Mouse (Mus musculus) frontal cortex, postnatal 14 days (tissue): Measurements from ENCODE around the gene Slx4.
"Not testable (repeated sequence)": the region's sequence is repeated elsewhere in the genome, so short reads cannot be mapped to it uniquely, and the experiment has no call there.

ENCODE experiments used
- DNase-seq, 2 experiments: peaks; one replicate each; pipeline ENCODE4 v3.0.0; 2022; ENCODE audit warnings: low spot score in 2 of 2

Slx4 gene

GRCm38 (mm10) chr16:4012882-4013570 is 9.5 kb upstream of the Slx4 start:
- no peak for DNase-seq

GRCm38 (mm10) chr16:3988410-3988809 is 15.2 kb downstream of the Slx4 start:
- DNase-seq = no peak

- no peak for DNase-seq
These were observed 20.3 kb downstream of the Slx4 start for GRCm38 (mm10) chr16:3983146-3983700.

- DNase-seq = no peak
These were observed 21.4 kb downstream of the Slx4 start for GRCm38 (mm10) chr16:3982173-3982572.

GRCm38 (mm10) chr16:3976712-3977111 is 26.9 kb downstream of the Slx4 start:
- no peak for DNase-seq

- no peak for DNase-seq
These were observed 27.3 kb downstream of the Slx4 start, which contains the start of gene Nlrc3 for GRCm38 (mm10) chr16:3976251-3976671. Gene Nlrc3 (minus strand): TSS chr16:3976632.

- DNase-seq = no peak
These were observed 27.9 kb downstream of the Slx4 start for GRCm38 (mm10) chr16:3975658-3976057.

GRCm38 (mm10) chr16:3974456-3974855 is 29.1 kb downstream of the Slx4 start:
- DNase-seq = not testable (repeated sequence)

- DNase-seq = no peak
These were observed 38.0 kb downstream of the Slx4 start for GRCm38 (mm10) chr16:3965534-3965933.

- no peak for DNase-seq
These were observed 38.6 kb downstream of the Slx4 start for GRCm38 (mm10) chr16:3964990-3965389.

- DNase-seq = no peak
These were observed 44.3 kb downstream of the Slx4 start for GRCm38 (mm10) chr16:3959261-3959660.

GRCm38 (mm10) chr16:3956369-3956768 is 47.2 kb downstream of the Slx4 start:
- DNase-seq = no peak

- DNase-seq = no peak
These were observed 52.4 kb downstream of the Slx4 start for GRCm38 (mm10) chr16:3951141-3951540.

GRCm38 (mm10) chr16:3934701-3935100 is 68.9 kb downstream of the Slx4 start:
- no peak for DNase-seq

GRCm38 (mm10) chr16:3934091-3934490 is 69.5 kb downstream of the Slx4 start:
- no peak for DNase-seq

GRCm38 (mm10) chr16:3933536-3933935 is 70.0 kb downstream of the Slx4 start:
- no peak for DNase-seq

- DNase-seq = no peak
These were observed 74.4 kb downstream of the Slx4 start for GRCm38 (mm10) chr16:3929151-3929550.
